Mouse (Mus musculus) lung, adult 2 months (tissue): ENCODE results near the gene Gpr141.

Experiments used
- CTCF ChIP-seq: fragments of 200-500 bp; IDR thresholded peaks from 2 replicates; pipeline ENCODE4 v1.5.1; 2011; ENCODE audit warnings: mild to moderate bottlenecking, low read length, control low read depth; ENCODE audit not compliant: insufficient read depth
- POLR2A ChIP-seq: fragments of 200-500 bp; IDR thresholded peaks from 2 replicates; pipeline ENCODE4 v1.6.1; 2011; ENCODE audit warnings: low read depth, mild to moderate bottlenecking, control low read depth, low read length, borderline replicate concordance; ENCODE audit errors: extremely low read depth

DNA sequence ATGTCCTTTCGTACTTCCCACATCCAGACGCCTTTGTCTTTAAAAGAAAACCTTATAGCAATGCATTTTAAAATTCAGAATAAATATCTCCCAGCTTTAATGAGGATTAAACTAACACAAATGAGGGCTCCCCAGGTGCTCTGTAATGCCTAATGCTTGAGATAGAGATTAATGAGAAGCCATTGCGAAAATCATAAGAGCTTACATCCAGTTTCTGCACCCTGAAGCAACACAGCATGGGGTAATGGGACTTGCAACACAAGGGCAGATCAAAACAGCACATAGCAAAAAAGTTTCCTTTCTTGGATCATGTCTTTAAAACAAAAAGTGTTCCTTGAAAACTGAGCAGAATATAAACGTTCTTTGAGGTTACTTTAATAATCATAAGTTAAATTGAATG is 30.3 kb downstream of the Gpr141 start:
- no peak for TF ChIP-seq CTCF
- no peak for TF ChIP-seq POLR2A
